Mouse (Mus musculus): ENCODE results near the gene Fgd4. TPM values are rescaled to one million over a fixed set of nuclear protein-coding genes. Genes with fewer than 3 reads are reported as not detected.
A peak's percentile ranks its signal among the peaks of the same experiment; 100 is the strongest.
"Not testable (repeated sequence)": the region's sequence is repeated elsewhere in the genome, so short reads cannot be mapped to it uniquely, and the experiment has no call there.

Fgd4 gene
- polyA plus RNA-seq, 1 experiment from 2014 or later, result 30.1 TPM

DNA sequence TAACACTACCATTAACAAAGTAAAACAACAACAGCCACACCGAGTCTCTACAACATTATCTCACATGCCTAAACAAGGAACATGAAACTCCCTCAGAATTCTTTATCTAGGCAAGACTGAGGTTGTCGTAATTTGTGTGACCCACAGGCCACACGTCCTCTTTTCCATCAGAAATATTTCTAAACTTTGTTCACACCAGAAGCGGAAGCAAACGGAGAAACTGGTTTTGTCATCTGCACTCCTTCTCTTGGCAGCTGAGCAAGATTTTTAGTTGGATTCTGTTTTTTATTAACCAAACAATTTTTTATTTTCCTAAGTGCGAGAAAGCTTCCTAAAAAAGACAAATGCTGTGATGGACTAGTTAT, 73.6 kb downstream of the Fgd4 start:
- WGBS, result 61% methylated on average over 6 of the region's 6 CpGs
- Histone ChIP-seq H3K27me3 (ENCODE audit: control insufficient read depth, insufficient read depth, low read length) (no peaks in the 10 kb centered on the region), H3K9ac (replicated peaks; ENCODE audit: low read depth, low read length) (no peak overlapping the region), H3K27ac (ENCODE audit: low read depth, low read length) (no peak overlapping the region), H3K36me3 (ENCODE audit: control insufficient read depth, insufficient read depth, low read length) (no peaks in the 10 kb centered on the region), H3K9me3 (ENCODE audit: control insufficient read depth, low read length) (no peaks in the 10 kb centered on the region), H3K4me3 (ENCODE audit: low read depth, low read length) (no peak overlapping the region), H3K4me2 (ENCODE audit: low read depth, low read length) (no peak overlapping the region), H3K4me1 (ENCODE audit: control insufficient read depth, insufficient read depth, low read length) (peaks cover 8% of the 10 kb centered on the region; the same call in 1 of the 2 replicates)
- no peak for ATAC-seq (ENCODE audit: low read depth)

DNA sequence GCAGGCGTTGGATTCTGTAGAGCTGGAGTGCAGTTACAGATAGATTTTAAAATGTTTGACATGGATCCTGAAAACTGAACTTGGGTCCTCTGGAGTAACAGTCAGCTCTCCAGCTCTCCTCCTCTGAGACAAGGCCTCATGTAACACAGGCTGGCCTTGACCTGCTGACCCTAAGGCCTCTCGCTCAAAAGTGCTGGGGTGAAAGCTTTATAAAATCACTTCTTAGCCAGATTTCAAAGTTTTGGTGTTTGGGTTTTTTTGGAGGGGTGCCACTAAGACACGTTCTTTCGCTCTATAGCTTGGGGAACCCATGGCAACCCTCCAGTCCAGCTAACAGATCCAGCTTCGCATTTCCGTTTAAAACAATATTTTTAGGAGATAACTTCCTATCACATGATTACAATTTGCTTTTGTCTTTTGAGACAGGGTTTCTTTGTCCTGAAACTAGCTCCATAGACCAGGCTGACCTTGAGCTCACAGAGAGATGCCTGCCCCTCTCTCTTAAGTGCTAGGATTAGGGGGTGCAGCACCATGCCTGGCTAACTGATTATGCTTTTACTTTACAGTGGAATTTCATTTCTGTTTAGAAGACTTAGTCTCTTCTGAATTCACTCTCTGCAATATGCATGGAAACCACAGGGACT, 74.1 kb downstream of the Fgd4 start:
- H3K36me3 ChIP-seq (ENCODE audit: control insufficient read depth, insufficient read depth, low read length), result no peaks in the 10 kb centered on the region
- 60% methylated on average over 6 of the region's 6 CpGs for WGBS
- no peak overlapping the region for H3K27ac ChIP-seq (ENCODE audit: low read depth, low read length)
- H3K4me3 ChIP-seq (ENCODE audit: low read depth, low read length), result no peak overlapping the region
- H3K9me3 ChIP-seq (ENCODE audit: control insufficient read depth, low read length), result no peaks in the 10 kb centered on the region
- H3K9ac ChIP-seq (replicated peaks; ENCODE audit: low read depth, low read length), result no peak overlapping the region
- no peaks in the 10 kb centered on the region for H3K27me3 ChIP-seq (ENCODE audit: control insufficient read depth, insufficient read depth, low read length)
- no peak overlapping the region for H3K4me2 ChIP-seq (ENCODE audit: low read depth, low read length)
- no peak for ATAC-seq (ENCODE audit: low read depth)
- peaks cover 8% of the 10 kb centered on the region; the same call in 1 of the 2 replicates for H3K4me1 ChIP-seq (ENCODE audit: control insufficient read depth, insufficient read depth, low read length)

DNA sequence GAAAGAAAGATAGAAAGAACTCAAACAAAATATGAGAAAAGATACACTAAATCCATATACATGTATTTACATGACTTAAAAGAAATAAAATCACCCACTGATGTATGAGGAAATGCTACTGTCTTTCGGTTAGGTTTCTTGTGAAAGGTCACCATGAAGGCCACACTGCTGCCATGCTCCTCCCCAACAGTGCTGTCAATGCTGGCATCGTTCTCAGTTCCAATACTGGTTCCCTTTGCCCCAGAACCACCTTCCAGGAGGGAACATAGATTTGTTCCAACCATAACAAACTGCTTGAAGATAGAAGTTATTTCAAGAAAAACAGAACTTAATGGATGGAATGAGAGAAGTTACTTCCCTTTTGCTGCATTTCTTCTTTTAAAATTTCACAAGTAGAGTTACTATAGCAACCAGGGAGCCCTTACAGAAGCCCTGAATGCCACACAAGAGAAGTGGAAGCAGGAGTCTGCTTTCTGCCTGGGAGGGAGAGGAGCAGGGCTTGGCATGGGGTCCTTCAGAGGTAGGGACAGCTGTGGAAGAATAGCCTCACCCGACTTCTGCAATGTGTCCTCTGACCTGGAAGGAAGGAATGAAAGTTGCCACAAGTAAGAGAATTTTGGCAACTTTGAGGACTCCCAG, 75.0 kb downstream of the Fgd4 start:
- H3K4me3 ChIP-seq (ENCODE audit: low read depth, low read length), result no peak overlapping the region
- no peak overlapping the region for H3K27ac ChIP-seq (ENCODE audit: low read depth, low read length)
- peaks cover 8% of the 10 kb centered on the region; the same call in 1 of the 2 replicates for H3K4me1 ChIP-seq (ENCODE audit: control insufficient read depth, insufficient read depth, low read length)
- H3K9me3 ChIP-seq (ENCODE audit: control insufficient read depth, low read length), result no peaks in the 10 kb centered on the region
- H3K36me3 ChIP-seq (ENCODE audit: control insufficient read depth, insufficient read depth, low read length), result no peaks in the 10 kb centered on the region
- no peak overlapping the region for H3K4me2 ChIP-seq (ENCODE audit: low read depth, low read length)
- no peak for ATAC-seq (ENCODE audit: low read depth)
- no peaks in the 10 kb centered on the region for H3K27me3 ChIP-seq (ENCODE audit: control insufficient read depth, insufficient read depth, low read length)
- H3K9ac ChIP-seq (replicated peaks; ENCODE audit: low read depth, low read length), result no peak overlapping the region
- WGBS, result 58% methylated on average over 3 of the region's 3 CpGs

DNA sequence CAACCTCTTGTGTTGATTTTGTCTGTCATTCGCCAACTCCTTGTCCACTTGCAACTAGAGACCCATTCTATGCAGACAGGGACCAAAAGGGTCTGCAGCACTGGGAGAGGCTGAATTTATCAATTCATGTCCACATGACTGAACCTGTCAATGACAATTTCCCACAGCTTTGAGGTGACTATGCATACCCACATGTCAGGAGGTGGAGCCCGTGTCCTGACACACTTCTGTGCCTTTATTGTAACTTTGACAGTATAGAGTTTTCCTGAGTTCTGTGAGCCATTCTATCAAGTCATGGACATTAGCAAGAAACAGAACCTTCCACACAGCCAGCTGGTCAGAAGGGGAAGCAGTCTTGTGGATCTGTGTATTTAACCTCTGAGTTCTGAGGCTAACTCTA, 76.7 kb downstream of the Fgd4 start:
- no peak for ATAC-seq (ENCODE audit: low read depth)
- H3K27ac ChIP-seq (ENCODE audit: low read depth, low read length), result no peak overlapping the region
- 44% methylated on average over 2 of the region's 2 CpGs for WGBS

DNA sequence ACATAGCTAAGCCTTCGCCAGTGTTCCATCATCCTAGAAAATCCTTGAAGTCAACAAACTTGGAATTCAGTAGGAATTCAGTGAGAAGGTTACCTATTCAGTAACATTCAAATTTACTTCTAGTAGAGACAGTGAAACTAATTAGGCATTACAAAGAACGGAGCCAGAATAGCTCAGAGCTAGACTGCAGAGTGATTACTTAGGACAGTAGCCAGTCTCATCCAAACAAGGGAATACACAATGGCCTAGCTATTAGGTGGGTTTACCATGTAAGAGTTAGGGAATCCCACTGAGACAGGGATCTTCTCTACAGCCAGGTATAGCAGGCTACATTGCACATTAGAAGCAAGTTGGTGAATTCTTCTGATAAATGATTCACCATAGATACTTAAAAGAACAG, 77.5 kb downstream of the Fgd4 start:
- not testable (repeated sequence) for H3K9ac ChIP-seq (replicated peaks; ENCODE audit: low read depth, low read length); ATAC-seq (ENCODE audit: low read depth); H3K27ac ChIP-seq (ENCODE audit: low read depth, low read length); H3K27me3 ChIP-seq (ENCODE audit: control insufficient read depth, insufficient read depth, low read length); H3K4me3 ChIP-seq (ENCODE audit: low read depth, low read length); H3K4me1 ChIP-seq (ENCODE audit: control insufficient read depth, insufficient read depth, low read length); H3K9me3 ChIP-seq (ENCODE audit: control insufficient read depth, low read length); H3K4me2 ChIP-seq (ENCODE audit: low read depth, low read length); H3K36me3 ChIP-seq (ENCODE audit: control insufficient read depth, insufficient read depth, low read length)
- WGBS, result 51% methylated on average over 2 of the region's 2 CpGs

More for the DNA sequence above, 76.7 kb downstream of the Fgd4 start:
- Histone ChIP-seq H3K4me1 (ENCODE audit: control insufficient read depth, insufficient read depth, low read length) (peaks cover 8% of the 10 kb centered on the region; the same call in 1 of the 2 replicates), H3K4me2 (ENCODE audit: low read depth, low read length) (no peak overlapping the region), H3K27me3 (ENCODE audit: control insufficient read depth, insufficient read depth, low read length) (no peaks in the 10 kb centered on the region), H3K36me3 (ENCODE audit: control insufficient read depth, insufficient read depth, low read length) (no peaks in the 10 kb centered on the region), H3K9ac (replicated peaks; ENCODE audit: low read depth, low read length) (no peak overlapping the region), H3K9me3 (ENCODE audit: control insufficient read depth, low read length) (no peaks in the 10 kb centered on the region), H3K4me3 (ENCODE audit: low read depth, low read length) (no peak overlapping the region)

DNA sequence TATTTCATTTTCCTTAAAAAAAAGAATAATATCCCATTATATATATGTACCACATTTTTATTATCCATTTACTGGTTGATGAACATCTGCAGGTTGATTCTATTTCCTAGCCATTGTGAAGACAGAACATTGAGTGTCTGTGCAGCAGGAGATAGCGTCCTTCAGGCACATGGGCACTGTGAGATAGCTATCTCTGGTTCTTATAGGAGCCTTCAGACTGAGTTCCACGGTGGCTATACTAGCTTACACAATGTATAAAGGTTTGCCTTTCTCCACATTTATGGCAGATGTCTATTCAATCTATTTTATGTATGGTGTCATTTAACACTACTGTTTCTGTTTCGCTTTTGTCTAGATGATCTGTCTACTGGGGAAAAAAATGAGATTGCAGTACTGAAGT, 98.9 kb downstream of the Fgd4 start:
- Histone ChIP-seq H3K9ac (replicated peaks; ENCODE audit: low read depth, low read length) (no peak overlapping the region), H3K4me2 (ENCODE audit: low read depth, low read length) (no peak overlapping the region), H3K36me3 (ENCODE audit: control insufficient read depth, insufficient read depth, low read length) (0 out of 2 replicates have a peak, but pooled peaks cover 4% of the 10 kb centered on the region), H3K4me3 (ENCODE audit: low read depth, low read length) (no peak overlapping the region), H3K4me1 (ENCODE audit: control insufficient read depth, insufficient read depth, low read length) (no peaks in the 10 kb centered on the region), H3K27ac (ENCODE audit: low read depth, low read length) (no peak overlapping the region), H3K27me3 (ENCODE audit: control insufficient read depth, insufficient read depth, low read length) (no peaks in the 10 kb centered on the region), H3K9me3 (ENCODE audit: control insufficient read depth, low read length) (no peaks in the 10 kb centered on the region)
- 94% methylated on average over 3 of the region's 3 CpGs for WGBS
- ATAC-seq (ENCODE audit: low read depth), result no peak

DNA sequence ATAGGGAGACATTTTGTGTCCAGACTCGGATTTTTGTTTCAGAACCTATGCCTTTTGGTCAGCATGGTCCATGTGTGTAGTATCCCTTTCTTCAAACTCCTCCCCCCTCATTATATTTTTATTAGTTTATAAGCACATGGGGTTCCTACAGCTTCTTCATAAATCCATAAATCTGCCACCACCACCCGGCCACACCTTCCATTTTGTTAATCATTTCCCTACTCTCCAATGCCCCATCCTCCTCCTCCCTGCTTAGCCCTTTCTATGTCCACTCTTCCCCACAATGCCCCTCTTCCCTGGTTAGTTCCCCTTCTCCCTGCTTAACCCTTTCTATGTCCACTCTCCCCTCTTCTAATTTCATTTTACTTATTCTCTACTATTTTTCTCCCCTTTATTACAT, 99.4 kb downstream of the Fgd4 start:
- H3K9me3 ChIP-seq (ENCODE audit: control insufficient read depth, low read length), result no peaks in the 10 kb centered on the region
- H3K27ac ChIP-seq (ENCODE audit: low read depth, low read length), result no peak overlapping the region
- WGBS, result 69% methylated on average over 2 of the region's 2 CpGs
- ATAC-seq (ENCODE audit: low read depth), result no peak
- no peak overlapping the region for H3K4me2 ChIP-seq (ENCODE audit: low read depth, low read length)
- H3K9ac ChIP-seq (replicated peaks; ENCODE audit: low read depth, low read length), result no peak overlapping the region
- H3K4me3 ChIP-seq (ENCODE audit: low read depth, low read length), result no peak overlapping the region
- 0 out of 2 replicates have a peak, but pooled peaks cover 4% of the 10 kb centered on the region for H3K36me3 ChIP-seq (ENCODE audit: control insufficient read depth, insufficient read depth, low read length)
- H3K4me1 ChIP-seq (ENCODE audit: control insufficient read depth, insufficient read depth, low read length), result no peaks in the 10 kb centered on the region
- H3K27me3 ChIP-seq (ENCODE audit: control insufficient read depth, insufficient read depth, low read length), result no peaks in the 10 kb centered on the region

DNA sequence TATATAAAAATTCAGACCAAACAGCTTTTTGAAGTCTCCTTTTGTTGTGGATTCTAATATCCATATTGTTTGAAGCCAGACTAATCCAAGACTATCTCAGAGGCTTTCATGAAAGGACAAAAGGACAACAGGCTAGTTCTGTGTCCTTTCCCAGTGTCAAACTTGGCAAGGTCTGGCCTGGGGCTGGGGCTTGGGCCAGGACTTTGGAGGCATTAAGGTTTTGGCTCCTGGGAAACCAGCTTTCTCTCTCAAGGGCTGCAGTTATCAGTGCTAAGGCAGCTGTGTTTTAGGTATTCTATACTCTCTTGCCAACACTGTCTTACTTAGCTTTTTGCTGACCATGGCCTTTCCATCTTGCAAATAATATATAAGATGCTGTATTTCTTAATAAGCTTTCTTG, 101.6 kb downstream of the Fgd4 start:
- H3K4me2 ChIP-seq (ENCODE audit: low read depth, low read length), result no peak overlapping the region
- no peak overlapping the region for H3K9ac ChIP-seq (replicated peaks; ENCODE audit: low read depth, low read length)
- H3K4me3 ChIP-seq (ENCODE audit: low read depth, low read length), result no peak overlapping the region
- ATAC-seq (ENCODE audit: low read depth), result peak; percentile 31; the same call in 1 of the 2 replicates
- no peaks in the 10 kb centered on the region for H3K9me3 ChIP-seq (ENCODE audit: control insufficient read depth, low read length)
- no peaks in the 10 kb centered on the region for H3K27me3 ChIP-seq (ENCODE audit: control insufficient read depth, insufficient read depth, low read length)
- no peaks in the 10 kb centered on the region for H3K4me1 ChIP-seq (ENCODE audit: control insufficient read depth, insufficient read depth, low read length)
- 0 out of 2 replicates have a peak, but pooled peaks cover 4% of the 10 kb centered on the region for H3K36me3 ChIP-seq (ENCODE audit: control insufficient read depth, insufficient read depth, low read length)
- H3K27ac ChIP-seq (ENCODE audit: low read depth, low read length), result no peak overlapping the region

DNA sequence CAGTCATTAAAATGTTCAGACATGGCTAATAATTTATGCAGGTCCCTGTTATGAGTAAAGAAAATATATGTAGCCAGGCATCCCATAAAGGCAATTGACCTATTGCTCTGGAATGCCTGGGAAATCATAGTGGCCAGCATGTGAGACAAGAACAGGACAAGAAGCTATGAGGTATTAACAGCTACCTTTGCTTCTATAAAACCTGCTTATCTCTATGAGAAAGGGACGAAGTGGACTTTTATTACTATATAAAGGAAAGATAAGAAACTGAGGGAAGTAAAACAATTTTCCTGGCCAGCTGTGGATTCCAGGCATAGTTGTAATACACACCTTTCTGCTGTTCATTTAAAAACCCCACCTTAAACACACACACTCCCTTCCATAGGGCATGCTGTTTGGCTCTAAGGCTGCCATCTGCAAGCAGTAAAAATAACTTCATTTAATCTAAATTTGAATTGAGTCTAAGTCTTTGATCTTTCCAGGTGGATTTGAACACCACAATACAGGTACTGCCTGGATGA, 114.8 kb downstream of the Fgd4 start:
- H3K27ac ChIP-seq (ENCODE audit: low read depth, low read length), result no peak overlapping the region
- no peak overlapping the region for H3K9ac ChIP-seq (replicated peaks; ENCODE audit: low read depth, low read length)
- H3K4me3 ChIP-seq (ENCODE audit: low read depth, low read length), result no peak overlapping the region
- H3K4me2 ChIP-seq (ENCODE audit: low read depth, low read length), result no peak overlapping the region
- ATAC-seq (ENCODE audit: low read depth), result no peak
- WGBS, result 95% methylated on average over 1 of the region's 1 CpGs
- H3K36me3 ChIP-seq (ENCODE audit: control insufficient read depth, insufficient read depth, low read length), result peaks cover 11% of the 10 kb centered on the region
- no peaks in the 10 kb centered on the region for H3K27me3 ChIP-seq (ENCODE audit: control insufficient read depth, insufficient read depth, low read length)
- no peaks in the 10 kb centered on the region for H3K9me3 ChIP-seq (ENCODE audit: control insufficient read depth, low read length)
- no peaks in the 10 kb centered on the region for H3K4me1 ChIP-seq (ENCODE audit: control insufficient read depth, insufficient read depth, low read length)

Data from neural tube, embryonic 14.5 days (tissue).